Mouse (Mus musculus) pancreas, adult 10 weeks (tissue): ENCODE results near the gene Smim20. TPM values are rescaled to one million over a fixed set of nuclear protein-coding genes. Genes with fewer than 3 reads are reported as not detected.

Source experiments
- polyA plus RNA-seq: library from polyadenylated mRNA; stranded (reverse); fragments of 350-450 nt; fragmentation: Illumina TruSeq; extraction: RNeasy Lipid Tissue Mini Kit (QIAGEN cat#74804); gene quantifications from one replicate; pipeline ENCODE4 v1.2.3, GENCODE M21; 2015; ENCODE audit warnings: low read depth, low replicate concordance; ENCODE audit not compliant: insufficient read depth

Smim20 gene
- polyA plus RNA-seq: 10.7 TPM

DNA sequence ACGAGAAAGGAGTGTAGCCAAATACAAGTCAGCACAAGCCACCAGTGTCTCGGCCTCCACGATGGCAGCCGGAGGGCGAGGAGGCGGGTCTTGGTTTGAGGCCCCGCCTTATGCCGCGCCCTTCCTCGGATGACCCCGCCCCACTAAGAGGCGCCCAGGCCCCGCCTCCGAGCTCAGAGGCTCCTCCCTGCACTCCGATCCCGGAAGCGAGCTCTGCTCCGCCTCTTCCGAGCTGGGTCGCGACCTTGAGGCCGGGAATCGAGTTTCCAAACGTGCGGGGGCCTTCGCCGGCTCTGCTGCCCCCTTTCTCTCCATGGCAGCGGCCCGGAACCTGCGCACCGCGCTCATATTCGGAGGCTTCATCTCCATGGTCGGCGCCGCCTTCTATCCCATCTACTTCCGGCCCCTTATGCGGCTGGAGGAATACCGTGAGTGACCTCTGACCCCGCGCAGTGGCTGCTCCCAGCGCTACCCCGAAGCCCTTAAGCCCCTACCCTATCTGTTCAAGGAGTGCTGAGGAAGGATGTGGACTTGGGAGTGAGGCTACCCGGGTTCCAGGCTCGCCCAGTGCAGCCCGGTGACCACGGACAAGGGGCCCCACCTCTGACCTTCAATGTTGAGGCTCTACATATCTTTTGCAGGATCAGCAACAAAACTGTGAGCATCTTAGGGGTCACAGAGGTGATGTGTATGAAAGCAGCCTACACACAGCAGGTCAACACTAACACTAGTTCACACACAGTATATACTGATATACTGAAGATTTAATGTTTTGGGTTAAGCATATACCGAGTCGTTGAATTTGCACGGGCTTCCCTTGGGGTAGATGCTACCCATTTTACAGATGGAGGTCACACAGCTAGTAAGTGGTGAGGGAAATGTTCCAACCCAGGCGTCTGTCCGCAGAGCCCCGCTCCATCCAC lies at the start of gene Smim20:
TSS of gene Smim20 (plus strand) at position 153 of the 923 bp plus-strand sequence.

Other genes with a start within 250 kb of the Smim20 start
- 0.18 TPM for gene Slc34a2, start 229.0 kb upstream of the Smim20 start, polyA plus RNA-seq
- 7.3 TPM for gene Sel1l3, start 53.2 kb upstream of the Smim20 start, polyA plus RNA-seq
- 6.7 TPM for gene Rbpj, start 199.1 kb downstream of the Smim20 start, polyA plus RNA-seq